Mouse (Mus musculus) telencephalon, adult 2 months (tissue): Measurements from ENCODE around the gene Wwc2.

Source experiments
- DNase-seq: peaks from one replicate; pipeline ENCODE4 v3.0.0-alpha.2; 2011; ENCODE audit warnings: low read depth, low spot score

Gene Wwc2

DNA sequence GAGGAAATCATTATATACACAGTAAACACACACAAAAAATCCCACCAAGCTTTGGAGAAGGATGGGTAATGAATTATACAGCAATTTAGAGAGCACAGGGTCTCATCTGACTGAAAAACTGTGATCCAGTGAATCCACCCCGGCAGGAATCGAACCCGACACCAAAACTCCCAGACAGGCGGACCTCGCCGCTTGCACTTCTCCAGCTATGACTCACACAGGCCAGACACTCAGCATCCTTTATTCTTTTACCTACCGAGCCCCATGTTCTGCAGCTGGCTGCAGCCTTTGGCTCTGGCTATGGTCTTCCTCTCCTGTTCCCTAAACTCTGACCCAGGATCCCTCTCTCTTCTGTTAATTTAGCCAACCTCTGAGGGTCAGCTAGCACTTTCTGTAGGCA, 85.5 kb downstream of the Wwc2 start:
- DNase-seq = no peak

DNA sequence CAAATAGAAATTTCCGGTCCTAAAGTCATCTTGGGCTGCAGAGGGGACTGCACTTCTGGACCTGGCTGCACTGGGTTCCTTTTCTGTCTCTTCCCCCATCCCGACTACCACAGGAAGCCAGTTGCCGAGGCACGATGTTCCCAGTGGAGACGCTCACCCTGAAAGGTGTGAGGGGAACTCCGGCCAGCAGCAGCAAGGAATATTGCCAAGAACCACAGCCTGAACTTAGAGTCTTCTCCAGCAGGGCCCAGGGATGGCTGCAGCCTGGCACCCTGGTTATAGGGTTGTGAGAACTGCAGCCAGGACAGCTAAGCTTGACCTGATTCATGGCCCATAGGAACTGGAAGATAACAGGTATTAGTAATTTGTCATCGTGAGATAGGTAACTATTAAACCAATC, 86.7 kb downstream of the Wwc2 start:
- no peak for DNase-seq

DNA sequence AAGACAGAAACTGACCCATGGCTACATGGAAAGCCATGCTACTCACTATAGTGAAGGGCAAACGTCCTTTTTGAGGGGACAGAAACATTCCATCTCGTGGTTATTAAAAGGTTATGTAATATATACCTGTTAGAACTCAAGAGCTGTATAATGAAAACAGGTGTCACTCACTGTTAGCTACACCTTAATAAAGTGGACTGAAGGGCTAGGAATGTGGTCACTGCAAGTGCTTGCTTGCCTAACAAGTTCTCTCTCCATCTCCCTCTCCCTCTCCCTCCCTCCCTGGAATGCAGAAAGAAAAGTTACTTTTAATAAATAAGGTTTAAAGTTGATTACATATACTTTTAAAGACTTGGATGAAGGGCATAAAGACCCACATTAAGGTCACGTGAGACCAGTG, 88.0 kb downstream of the Wwc2 start:
- DNase-seq = no peak

DNA sequence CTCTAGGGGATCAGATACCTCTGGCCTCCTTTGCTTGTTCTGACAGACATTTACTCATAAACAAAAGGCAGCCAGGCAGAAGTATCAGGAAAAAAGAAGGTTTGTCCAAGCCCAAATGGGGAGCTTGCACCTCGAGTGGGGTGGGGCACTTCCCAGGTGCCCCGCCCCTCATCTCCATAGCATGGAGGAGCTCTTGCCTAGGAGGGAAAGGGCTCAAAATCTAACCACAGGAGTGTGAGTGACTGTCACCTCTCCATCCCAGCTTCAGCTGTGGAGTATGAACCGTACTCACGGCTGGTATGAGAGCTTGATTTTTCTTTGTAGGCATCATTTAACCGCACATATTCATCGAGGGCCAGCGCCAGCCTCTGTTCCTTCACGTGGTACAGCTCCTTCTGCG, 90.4 kb downstream of the Wwc2 start:
- DNase-seq = no peak

DNA sequence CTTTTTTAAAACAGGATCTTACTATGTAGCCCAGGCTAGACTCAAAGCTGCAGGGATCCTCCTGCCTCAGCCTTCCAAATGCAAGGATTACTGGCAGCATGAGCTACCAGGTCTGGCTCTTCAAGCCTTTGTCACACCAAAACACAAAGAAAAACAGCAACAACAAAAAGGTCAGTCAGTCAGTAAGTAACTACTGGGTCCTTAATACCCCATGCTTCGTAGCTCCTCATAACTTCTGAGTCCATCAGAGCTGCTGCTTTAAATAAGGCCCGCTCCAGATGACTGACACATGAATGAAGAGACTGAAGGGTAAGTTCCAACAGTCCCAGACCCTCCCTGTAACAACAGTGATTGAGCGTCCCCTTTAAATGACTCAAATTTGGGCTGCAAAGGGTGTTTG, 90.8 kb downstream of the Wwc2 start:
- DNase-seq = no peak

DNA sequence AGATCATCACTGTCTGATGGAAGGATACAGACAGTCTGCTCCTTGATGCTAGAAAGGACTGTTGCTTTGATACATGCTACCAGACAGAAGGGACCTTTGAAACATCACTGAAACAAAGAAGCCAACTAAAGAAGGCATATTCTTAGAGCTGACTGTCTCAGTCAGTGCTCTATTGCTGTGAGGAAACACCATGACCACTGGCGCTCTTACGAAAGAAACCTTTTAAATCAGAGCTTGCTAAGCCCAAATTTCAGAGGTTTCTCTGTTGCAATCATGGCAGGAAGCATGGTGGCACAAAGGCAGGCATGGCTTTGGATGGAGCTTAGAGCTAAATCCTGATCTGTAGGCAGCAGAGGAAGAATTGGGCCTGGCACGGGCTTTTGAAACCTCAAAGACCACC, 98.3 kb downstream of the Wwc2 start:
- no peak for DNase-seq

DNA sequence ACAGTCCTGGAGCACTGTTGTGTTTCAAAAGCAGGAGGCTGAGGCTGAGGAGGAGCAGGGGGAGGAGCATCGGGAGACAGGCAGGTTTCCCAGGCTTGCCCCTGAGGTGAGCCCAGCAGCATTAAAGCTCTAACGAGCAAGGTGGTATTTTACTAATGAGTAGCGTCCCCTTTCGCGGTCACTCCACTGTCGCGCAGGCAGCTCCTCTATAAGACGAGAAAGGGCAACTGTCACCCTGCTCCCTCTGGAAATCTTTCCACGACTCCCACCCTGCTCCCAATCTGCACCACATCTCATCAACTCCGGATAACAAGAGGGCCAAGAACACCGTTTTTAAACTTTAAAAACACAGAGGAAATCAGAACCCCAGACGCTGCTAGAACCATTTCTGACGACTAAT, 99.1 kb downstream of the Wwc2 start:
- no peak for DNase-seq

DNA sequence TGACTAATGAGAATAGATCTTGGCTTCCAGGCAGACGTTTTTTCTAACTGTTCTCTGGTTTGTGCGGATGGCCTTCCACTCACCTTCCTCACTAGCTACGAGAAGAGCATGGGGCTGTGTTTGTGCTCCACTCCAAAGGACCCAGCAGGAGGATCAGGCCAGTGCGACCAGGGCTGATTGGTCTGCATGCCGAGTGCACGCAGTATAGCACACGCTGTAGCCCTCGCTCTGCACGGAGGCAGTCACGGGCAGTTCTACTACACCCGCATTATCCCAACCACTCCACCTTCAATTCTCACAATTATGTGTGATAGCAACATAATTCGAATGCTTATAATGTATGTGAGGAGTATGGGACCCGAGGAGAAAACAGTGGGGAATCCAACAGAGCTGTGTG, 99.9 kb downstream of the Wwc2 start:
- DNase-seq = no peak

DNA sequence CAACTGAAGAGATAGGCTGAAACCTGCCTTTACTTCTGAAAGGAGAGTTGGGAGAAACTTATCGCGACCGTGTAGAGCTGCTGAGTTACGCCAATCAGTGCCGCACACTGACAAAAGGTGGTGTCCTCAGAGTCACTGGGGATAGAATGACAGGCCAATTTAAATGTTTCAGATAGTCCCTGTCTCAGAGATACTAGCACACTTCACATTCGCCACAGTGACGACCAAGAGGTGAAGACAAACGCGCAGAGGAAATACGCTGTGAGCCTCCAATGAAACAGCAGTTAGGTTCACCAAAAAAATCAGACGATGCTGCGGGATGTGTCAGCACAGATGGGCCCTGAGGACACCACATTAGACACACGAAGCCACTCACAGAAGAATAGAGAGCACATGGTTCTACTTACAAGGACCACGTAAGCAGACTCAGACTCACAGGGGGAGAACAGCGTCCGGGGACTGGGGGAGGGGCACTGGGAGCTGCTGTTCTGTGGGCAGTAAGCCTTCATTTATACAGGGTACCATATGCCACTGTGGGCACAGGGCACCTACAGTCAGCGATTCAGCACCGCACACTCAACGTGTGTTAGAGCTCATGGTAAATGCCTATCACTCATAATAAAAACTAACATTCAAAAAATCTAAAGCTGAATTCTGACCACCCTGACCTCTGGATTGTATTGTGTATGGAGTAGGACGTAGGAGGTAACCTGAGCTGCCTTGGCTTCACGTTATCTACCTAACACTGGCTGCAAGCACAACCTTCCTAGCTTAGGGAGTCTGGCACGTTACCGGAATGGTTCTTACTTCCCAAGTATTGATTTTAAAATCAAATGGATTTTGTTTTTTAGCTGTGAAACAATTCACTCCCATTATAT, 100.5 kb downstream of the Wwc2 start:
- no peak for DNase-seq

DNA sequence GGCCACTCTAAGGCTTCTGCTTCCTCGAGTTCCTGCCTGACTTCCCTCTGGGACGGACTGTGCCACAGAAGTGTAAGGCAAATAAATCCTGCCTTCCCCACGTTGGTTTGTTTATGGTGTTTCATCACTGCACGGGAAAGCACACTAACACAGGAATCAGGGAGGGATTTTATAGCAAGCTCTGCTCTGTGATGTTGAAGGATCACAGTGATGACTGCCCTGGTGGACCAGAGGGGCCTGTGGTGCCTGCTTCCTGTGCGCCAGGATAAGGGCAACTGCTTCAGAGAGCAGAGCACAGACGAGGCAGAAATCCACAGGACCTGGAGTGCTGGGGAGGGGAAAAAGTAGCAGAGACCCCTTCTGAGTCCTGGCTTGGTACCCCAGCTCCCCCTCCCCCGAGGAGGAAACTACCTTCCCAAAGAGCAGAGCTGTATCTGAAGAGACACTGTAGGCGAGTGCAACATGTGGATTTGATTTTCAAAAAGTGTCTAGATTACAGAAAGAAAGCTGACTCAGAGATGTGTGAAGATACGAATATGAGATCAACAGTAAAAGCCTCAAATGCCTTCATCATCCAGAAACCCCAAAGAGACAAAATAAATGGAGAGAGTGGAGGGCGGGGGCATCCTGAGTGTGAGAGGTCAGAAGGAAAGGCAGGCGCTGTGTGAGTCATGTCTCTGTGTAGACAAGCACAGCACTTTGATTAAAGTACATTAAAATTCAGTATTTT, 101.7 kb downstream of the Wwc2 start:
- DNase-seq = no peak

DNA sequence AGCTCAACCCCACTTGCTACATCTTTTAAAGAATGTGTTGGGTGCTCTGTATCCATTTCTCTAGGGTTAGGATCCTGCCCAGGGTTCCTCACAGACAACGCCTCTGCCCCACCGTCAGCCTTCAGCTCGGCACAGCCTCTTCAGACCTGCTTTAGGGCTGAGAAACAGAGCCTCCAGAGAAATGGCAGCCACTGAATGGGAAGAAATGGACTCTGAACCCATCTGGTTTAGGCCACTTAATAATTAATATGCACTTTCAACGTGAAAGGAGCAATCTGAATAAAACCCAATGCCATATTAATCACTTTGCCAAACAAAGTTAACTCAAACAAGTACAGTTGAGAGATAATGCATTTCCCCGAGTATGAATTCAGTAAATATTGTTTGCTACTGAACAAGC, 106.4 kb downstream of the Wwc2 start:
- no peak for DNase-seq

DNA sequence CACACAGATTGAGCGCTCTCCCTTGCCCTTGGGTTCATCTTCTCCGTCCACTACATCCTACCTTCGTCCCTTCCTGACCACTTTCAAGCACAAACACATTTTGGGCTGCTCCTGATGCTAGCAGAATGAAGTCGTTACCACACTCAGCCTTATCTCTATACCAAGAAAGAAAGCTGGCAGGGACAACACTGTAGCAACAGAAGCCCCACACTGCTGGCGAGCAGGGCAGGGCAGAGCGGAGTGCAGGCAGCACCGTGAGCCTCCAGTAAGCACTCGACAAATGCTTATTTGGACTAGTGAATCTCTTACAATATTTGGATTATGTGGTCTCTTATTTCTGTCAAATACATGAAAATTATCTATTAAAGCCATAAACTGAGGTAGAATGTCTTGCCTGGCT, 107.0 kb downstream of the Wwc2 start:
- DNase-seq = no peak

DNA sequence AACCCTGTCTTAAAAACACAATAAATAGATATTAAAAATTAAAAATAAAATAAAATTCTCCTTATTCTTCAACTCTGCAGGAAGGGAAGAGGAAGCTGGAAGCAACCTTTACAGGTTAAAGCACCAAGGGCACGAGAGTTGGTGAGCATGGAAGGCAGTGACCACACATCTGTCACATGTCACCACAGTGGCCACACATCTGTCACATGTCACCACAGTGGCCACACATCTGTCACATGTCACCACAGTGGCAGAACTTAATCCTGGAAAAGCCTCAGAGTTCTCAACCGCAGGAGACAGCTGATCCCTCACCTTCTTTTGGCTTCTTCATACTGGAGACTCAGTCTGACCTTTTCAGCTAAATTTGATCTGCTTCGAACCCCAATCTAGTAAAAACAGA, 112.2 kb downstream of the Wwc2 start:
- no peak for DNase-seq

DNA sequence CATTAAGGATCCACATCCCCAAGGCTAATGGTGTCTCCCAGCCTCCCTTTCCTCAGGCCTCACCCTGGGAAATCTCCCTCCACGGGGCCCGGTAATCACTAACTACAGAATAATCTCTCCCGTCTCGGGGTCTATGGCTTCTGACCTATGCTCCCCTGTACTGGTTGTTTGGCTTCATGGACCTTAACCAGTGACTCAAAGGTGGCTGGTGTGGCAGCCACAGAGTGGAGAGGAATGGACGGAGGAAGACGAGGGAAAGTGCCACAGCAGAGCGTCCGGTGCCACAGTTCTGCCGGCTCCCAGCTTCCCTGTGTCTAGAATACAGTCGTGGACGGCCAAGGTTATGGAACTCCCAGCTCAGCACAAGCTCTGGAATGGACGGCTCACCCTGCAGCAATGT, 114.9 kb downstream of the Wwc2 start:
- no peak for DNase-seq

DNA sequence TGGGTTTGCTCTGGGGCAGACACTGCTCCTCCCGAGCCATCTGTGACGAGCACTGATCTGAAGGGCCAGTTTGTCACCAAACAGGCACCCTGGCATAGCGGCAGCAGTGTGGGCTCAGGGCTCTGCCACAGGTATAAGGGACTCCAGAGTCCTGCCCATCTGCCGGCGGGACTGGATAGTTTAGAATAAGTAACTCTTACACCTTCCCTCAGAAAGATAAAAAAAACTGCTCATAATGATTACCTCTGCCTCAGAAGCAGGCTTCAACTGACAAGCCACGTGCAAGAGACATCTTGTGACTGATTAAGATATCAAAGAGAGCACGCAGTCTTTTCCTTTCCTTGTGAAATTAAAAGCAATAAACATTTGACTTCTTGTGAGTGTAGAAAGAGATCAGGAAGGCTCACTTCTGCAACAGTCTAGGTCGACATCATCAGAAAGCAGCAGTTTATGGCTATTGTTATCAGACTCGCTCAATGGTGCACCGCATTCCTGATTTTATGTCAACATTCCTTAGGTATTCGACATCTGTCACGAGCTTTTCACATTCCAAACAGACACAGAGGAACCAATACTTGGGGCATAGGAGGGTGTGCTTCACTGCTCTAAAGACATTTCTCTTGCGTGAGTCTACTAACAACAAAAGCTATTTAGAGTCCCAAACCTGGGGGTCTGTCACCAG, 116.1 kb downstream of the Wwc2 start:
- no peak for DNase-seq

DNA sequence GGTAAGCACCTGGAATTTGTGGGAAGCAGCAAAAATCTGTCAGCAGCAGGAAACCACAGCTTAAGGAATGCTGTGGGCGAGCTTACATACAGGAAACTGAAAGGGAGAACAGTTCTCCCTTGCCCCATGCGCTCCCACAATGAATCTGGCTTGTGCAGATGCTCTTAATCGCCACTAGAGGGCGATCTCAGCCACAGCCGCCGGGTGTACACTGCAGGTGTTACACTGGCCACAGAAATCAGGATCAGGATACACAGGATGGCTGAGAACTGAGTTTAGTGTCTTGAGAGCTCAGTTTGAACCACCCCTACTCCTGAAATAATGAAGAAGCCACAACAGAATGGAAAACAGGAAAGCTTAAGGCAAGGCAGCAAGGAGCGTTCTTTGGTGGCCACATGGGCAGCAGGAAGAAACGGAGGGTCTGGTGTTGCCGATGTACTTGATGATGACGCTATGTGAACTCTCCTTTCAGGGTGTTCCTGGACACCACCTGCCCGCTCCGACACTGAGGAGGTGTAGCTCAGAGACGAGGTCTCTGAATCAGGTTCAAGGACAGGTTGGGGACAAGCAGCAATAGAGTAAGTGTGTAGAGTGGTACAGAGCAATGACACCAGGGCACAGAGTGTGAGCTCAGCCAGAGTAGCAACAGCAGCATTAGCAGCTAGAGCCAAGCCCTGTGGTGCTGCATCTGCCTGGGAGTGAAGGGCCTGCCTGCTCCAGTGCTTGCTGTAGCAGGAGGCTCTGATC, 118.2 kb downstream of the Wwc2 start:
- no peak for DNase-seq

DNA sequence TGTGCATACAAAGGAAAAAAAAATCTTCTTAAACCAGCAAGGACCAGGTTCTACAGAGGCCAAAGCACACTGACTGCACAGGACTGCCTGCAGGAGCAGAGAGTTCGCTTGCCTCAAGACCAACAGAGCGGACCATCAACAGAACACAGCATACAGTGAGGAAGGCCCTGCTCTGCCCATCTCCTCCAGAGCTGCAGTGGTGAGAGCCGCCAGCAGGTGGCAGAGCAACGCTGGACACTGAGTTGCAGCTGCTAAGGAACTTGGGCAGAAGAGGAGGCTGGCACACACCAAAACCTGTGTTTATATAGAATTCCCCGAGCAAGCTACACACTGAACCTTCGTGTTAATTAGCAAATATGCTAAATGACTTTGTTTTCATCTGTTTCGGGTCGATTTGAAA, 123.7 kb downstream of the Wwc2 start:
- DNase-seq = peak; percentile 46

DNA sequence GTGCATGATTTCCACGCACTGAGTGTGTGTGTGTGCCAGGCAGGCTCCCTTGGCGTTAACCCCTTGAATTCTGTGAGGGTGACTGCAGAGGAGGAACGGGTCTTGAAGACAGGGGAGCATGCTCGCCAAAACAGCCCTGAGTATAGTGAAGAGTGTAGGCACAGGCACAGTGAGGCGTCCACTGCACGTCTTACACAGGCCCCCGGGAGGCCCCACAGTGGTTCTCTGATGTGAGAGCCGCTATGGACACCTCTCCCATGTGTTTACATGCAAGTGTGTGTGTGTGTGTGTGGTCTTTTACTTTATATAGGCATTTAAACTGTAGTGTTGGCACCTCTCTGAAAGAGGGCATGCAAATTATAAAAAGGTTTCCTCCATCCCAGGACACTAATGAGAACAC, 124.2 kb downstream of the Wwc2 start:
- DNase-seq = no peak

DNA sequence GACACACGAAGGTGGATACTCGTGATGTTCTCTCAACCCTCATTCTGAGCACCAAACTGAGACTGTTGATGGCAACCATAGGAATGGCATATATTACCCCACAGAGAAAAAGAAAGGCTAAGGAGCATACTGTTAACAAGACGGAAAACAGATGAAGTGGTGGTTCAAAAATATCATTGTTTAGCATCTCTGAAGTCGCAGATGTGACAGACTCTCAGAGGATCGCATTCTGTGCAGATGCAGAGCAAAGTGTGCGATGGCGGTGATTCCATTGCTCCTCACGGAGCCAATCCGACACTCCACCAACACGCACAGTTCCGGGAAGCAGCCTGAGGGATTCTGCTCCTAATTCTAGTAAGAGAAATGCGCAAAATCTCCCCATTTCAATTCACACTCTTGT, 131.5 kb downstream of the Wwc2 start:
- DNase-seq = peak; percentile 59

DNA sequence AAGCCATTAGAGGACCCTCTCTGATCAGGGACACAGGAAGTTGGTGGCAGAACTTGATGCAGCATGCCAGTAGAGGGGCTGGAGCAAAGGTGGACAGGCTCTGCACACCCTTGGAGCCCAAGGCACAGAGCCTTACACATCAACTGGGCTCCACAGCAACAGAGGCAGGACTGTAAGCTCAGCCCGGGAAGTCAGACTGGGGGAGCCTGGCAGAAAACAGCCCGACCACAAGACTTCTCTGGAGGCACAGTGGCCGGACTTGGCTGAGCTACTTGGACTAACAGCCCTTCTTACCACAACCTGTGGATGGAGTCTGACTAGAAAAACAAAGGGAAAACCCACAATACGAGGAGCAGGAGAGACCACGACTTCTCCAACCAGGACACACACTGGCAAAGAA, 137.4 kb downstream of the Wwc2 start:
- no peak for DNase-seq

DNA sequence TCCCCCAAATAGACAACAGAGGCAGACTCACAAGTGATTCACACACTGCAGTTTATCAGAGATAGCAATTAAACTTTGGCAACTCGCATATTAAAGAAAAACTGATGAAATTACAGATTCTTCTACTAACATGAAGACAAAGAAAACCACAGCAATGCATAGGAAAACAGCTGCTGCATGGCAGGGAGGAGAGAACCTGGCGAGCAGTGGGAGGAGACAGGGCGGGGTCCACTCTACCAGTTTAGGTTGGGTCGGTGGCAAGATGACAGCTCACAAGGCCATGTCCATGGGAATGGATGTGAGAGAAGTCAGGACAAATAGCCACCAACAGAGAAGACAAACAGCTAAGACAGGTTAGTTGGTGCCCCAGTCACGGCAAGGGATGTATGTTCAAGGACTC, 138.0 kb downstream of the Wwc2 start:
- no peak for DNase-seq
